Mouse (Mus musculus): Measurements from ENCODE around the gene Uggt2.
"Not testable (repeated sequence)": the region's sequence is repeated elsewhere in the genome, so short reads cannot be mapped to it uniquely, and the experiment has no call there.

Uggt2 gene

GRCm38 (mm10) chr14:119027675-119028253 is 71.5 kb downstream of the Uggt2 start:
- no peak for DNase-seq (ENCODE audit: low read depth)

- peak; percentile 54 for DNase-seq (ENCODE audit: low read depth)
Observed at GRCm38 (mm10) chr14:119027130-119027529, 72.1 kb downstream of the Uggt2 start.

- DNase-seq (ENCODE audit: low read depth) = peak; percentile 44
Observed at GRCm38 (mm10) chr14:119025889-119026288, 73.3 kb downstream of the Uggt2 start.

DNA sequence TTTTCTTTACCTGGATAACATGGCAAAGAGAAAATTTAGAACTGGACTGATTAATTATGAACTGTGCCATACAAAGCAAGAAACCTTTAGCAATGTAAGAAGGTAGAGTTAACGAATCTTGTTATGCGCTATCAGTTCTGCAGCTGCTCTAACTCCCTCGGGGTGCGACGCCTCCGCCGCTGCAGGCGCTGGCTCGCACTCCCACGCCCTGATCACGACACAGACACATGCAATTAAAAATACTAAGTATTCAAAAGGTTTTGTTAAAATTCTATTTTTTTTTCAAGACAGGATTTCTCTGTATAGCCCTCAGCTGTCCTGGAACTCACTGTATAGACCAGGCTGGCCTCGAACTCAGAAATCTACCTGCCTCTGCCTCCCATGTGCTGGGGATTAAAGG is 85.7 kb downstream of the Uggt2 start:
- DNase-seq (ENCODE audit: low read depth) = no peak

GRCm38 (mm10) chr14:119012607-119013431 is 86.4 kb downstream of the Uggt2 start:
- DNase-seq (ENCODE audit: low read depth) = no peak

- no peak for DNase-seq (ENCODE audit: low read depth)
Observed at GRCm38 (mm10) chr14:119009531-119009930, 89.7 kb downstream of the Uggt2 start.

DNA sequence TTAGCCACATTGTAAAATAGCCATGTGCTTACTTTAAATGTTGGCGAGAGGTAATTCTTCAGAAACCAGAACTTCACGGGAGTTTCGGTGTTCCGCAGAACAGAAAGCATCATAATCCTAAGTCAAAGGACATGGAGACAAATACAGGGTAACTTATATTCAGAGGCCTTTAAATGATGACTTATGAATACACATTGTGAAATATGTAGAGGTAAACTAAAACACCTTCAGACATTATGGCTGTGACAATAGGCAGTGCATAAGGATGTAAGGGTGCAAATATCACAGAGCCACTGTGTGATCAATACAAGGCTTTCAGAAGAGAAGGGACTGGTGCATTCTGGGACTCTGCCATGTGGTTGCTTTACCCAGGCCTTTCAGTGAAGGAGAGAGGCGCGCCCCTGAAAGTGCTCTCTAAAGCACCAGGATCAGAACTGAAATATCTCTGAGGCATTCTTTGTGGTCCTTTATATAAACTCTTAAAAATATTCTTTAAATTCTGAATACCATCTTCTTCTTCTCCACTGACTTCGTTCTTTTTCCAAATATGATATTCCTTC is 91.1 kb downstream of the Uggt2 start:
- no peak for DNase-seq (ENCODE audit: low read depth)

DNA sequence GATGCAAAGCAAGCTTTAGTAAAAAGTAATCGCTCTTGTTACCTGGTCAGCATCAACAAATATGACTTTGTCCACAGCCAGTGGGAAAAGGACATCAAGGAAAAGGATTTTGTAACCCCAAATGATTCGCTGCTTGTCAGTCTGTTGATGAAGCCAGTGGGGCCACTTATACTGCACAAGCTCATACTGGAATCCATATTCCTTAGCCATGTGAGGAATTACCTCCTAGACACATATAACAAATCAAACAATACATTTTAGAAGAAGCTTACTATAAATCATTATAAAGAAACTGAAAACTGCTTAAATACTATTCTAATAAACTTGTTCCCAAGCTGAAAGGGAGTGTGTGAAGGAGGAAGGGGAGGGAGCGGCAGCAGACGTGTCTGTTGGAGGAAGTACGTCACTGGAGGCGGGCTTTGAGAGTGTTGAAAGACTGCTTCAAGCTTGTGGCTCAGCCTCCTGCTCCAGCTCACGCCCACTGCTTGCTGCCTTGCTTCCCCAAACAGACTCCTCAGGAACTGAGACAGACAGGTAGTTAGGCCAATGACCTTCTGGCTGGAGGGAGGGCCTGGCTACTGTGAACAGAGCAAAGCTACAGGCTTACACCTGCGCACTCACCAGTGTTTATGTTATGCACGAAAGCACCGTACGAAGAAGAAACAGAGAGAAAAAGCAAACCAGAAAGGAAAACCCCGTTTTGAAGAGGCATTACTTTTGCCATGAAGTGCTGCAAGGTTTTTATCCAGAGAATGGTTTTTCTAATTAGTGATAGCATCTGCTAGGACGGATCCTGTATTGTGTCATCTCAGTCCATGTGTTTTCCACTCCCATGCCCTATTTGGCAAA is 91.9 kb downstream of the Uggt2 start:
- peak; percentile 99 for DNase-seq (ENCODE audit: low read depth)

- DNase-seq (ENCODE audit: low read depth) = no peak
Observed at GRCm38 (mm10) chr14:119006441-119007102, 92.7 kb downstream of the Uggt2 start.

DNA sequence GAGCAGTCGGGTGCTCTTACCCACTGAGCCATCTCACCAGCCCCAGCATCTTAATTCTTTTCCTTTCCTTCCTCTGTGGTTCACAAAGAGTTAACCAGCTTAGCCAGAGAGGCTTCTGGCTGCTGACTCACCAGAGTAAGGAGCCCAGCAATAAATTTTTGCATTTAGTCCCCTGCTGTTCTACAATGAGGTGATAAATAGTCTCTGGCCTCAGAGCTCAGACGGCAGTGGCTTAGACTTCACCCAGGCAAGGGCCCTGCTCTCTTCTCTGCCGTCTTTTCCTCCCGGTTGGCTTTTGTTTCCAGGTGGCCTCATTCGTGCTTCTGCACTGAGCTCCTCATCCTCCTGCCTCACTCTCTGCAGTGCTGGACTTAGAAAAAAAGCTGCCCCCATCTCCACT is 93.4 kb downstream of the Uggt2 start:
- no peak for DNase-seq (ENCODE audit: low read depth)

DNA sequence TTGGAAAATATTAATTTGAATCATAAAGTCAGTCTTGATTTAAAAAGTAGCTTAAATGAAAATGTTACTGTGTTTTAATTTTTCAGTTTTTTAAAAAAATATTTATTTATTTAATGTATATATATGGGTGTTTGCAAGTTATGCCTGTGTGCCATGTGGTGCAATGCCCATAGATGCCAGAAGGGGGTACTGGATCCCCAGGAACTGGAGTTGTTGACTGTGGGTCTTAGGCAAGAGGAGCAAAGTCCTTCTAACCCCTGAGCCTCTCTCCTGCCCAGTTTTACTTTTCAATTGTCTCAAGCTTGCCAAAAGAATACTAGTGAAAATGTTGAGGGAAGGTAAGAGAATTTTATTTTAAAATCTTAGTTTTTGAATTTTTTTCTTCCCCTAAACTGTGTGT is 95.9 kb downstream of the Uggt2 start:
- DNase-seq (ENCODE audit: low read depth) = peak; percentile 50

GRCm38 (mm10) chr14:118995226-118995925 is 103.9 kb downstream of the Uggt2 start:
- DNase-seq (ENCODE audit: low read depth) = no peak

- DNase-seq (ENCODE audit: low read depth) = peak; percentile 76
Observed at GRCm38 (mm10) chr14:118987523-118988496, 111.4 kb downstream of the Uggt2 start.

GRCm38 (mm10) chr14:118986653-118987522 is 112.3 kb downstream of the Uggt2 start:
- DNase-seq (ENCODE audit: low read depth) = peak; percentile 59

GRCm38 (mm10) chr14:118984161-118984560 is 115.1 kb downstream of the Uggt2 start:
- DNase-seq (ENCODE audit: low read depth) = no peak

- DNase-seq (ENCODE audit: low read depth) = no peak
Observed at GRCm38 (mm10) chr14:118983396-118983795, 115.8 kb downstream of the Uggt2 start.

DNA sequence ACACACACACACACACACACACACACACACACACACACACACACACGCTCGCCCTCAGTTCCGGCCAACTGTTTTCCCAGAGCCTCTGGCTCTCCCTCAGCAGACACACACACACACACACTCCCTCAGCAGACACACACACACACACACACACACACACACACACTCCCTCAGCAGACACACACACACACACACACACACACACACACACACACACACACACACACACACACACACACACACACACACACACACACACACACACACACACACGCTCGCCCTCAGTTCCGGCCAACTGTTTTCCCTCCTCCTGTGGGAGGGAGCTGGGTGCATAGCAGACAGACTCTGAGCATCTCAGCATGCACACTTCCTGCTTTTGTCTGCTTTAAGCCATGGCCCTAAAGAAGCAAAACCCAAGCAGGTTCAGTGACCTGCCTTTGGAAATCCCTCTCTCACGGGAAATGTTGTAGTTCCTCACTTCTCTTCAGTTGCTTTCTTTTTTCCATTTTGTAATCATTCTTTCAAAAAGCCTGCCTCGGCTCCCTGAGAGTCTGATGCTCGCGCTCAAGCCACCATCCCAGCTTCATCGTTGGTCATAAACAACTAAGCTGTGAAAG is 116.7 kb downstream of the Uggt2 start:
- DNase-seq (ENCODE audit: low read depth) = not testable (repeated sequence)

GRCm38 (mm10) chr14:118981711-118982428 is 117.4 kb downstream of the Uggt2 start:
- DNase-seq (ENCODE audit: low read depth) = not testable (repeated sequence)
